Mouse (Mus musculus) hindbrain, embryonic 14.5 days (tissue): ENCODE measurements around the gene Miga1. TPM values are rescaled to one million over a fixed set of nuclear protein-coding genes. Genes with fewer than 3 reads are reported as not detected.

Source experiments
- ATAC-seq: fragments of 200-750 bp; cut with Nextera tagmentation; 2 replicates; pipeline ENCODE4 v1.8.0; 2017; ENCODE audit warnings: moderate number of reproducible peaks, mild to moderate bottlenecking, moderate TSS enrichment, moderate library complexity; ENCODE audit not compliant: low FRiP score
- DNase-seq: peaks from one replicate; pipeline ENCODE4 v3.0.0-alpha.2; 2015; ENCODE audit warnings: low spot score
- H3K27ac ChIP-seq: fragments of 300-500 bp; sonication (generic); 2 replicates; pipeline ENCODE4 v1.5.1; 2014; ENCODE audit warnings: mild to moderate bottlenecking, moderate library complexity
- H3K27me3 ChIP-seq: fragments of 300-500 bp; sonication (generic); 2 replicates; pipeline ENCODE4 v1.6.1; 2014; ENCODE audit warnings: mild to moderate bottlenecking, low read length, mixed read lengths; ENCODE audit not compliant: control insufficient read depth, insufficient read depth
- H3K36me3 ChIP-seq: fragments of 300-500 bp; sonication (generic); replicated peaks from 2 replicates; pipeline ENCODE4 v1.6.1; 2014; ENCODE audit not compliant: control insufficient read depth, insufficient read depth
- H3K4me1 ChIP-seq: fragments of 300-500 bp; sonication (generic); replicated peaks from 2 replicates; pipeline ENCODE4 v1.6.1; 2014; ENCODE audit warnings: antibody characterized with exemption, low read length, mixed read lengths; ENCODE audit not compliant: control insufficient read depth, insufficient read depth
- H3K4me2 ChIP-seq: fragments of 300-500 bp; sonication (generic); replicated peaks from 2 replicates; pipeline ENCODE4 v1.6.1; 2014; ENCODE audit warnings: mild to moderate bottlenecking, moderate library complexity
- H3K4me3 ChIP-seq: fragments of 300-500 bp; sonication (generic); replicated peaks from 2 replicates; pipeline ENCODE4 v1.5.1; 2014; ENCODE audit warnings: mild to moderate bottlenecking, low read length
- H3K9ac ChIP-seq: fragments of 300-500 bp; sonication (generic); 2 replicates; pipeline ENCODE4 v1.6.1; 2014
- H3K9me3 ChIP-seq: fragments of 300-500 bp; sonication (generic); 2 replicates; pipeline ENCODE4 v1.6.1; 2016; ENCODE audit warnings: low read length; ENCODE audit not compliant: control insufficient read depth
- WGBS: fragments of 180-500 bp; shearing (Covaris S2); extraction: QIAGEN DNeasy Blood & Tissue Kit; methylation state at CpG from one replicate; pipeline ENCODE4 v1.1.7; 2014; 5-methylcytosine and 5-hydroxymethylcytosine counted together
- polyA plus RNA-seq: library from polyadenylated mRNA; unstranded; fragments of >200 nt; fragmentation: Nextera tagmentation; extraction: Ambion mirVana; gene quantifications from 2 replicates; pipeline ENCODE4 v1.2.1, GENCODE M21; 2014

The Miga1 gene
- polyA plus RNA-seq, 1 experiment from 2014 or later = 18.9 TPM

DNA sequence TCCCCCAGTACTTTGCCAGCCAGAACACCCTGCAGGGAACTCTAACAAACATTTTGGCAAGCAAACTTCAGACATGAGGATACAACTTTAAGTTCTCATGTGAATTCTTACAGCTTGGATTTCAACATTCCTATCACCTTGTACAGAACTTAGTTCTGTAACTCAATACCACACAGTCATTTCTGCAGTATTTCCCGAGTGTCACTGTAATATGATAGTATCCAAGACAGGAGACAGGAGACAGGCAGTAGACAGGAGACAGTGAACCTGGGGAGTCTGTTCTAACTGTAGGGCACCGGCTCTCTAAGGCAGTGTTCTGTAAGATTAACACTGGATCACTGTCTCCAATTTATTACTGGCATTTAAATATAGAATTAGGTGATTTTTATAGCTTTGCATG is 61.8 kb downstream of the Miga1 start:
- H3K27ac ChIP-seq = no peak overlapping the region
- no peaks in the 10 kb centered on the region for H3K27me3 ChIP-seq
- no peak overlapping the region for H3K4me2 ChIP-seq
- no peak overlapping the region for H3K9ac ChIP-seq
- WGBS = 80% methylated on average over 2 of the region's 2 CpGs
- DNase-seq (no peak), ATAC-seq (no peak)
- H3K4me3 ChIP-seq = no peak overlapping the region
- H3K36me3 ChIP-seq = peaks cover 64% of the 10 kb centered on the region
- H3K4me1 ChIP-seq = no peaks in the 10 kb centered on the region
- no peaks in the 10 kb centered on the region for H3K9me3 ChIP-seq

- H3K9me3 ChIP-seq = no peaks in the 10 kb centered on the region
- H3K27ac ChIP-seq = no peak overlapping the region
- DNase-seq (no peak), ATAC-seq (no peak)
- H3K4me1 ChIP-seq = no peaks in the 10 kb centered on the region
- 94% methylated on average over 2 of the region's 2 CpGs for WGBS
- H3K4me3 ChIP-seq = no peak overlapping the region
- H3K9ac ChIP-seq = no peak overlapping the region
- H3K27me3 ChIP-seq = no peaks in the 10 kb centered on the region
- peaks cover 64% of the 10 kb centered on the region for H3K36me3 ChIP-seq
- no peak overlapping the region for H3K4me2 ChIP-seq
Observed at GRCm38 (mm10) chr3:152277912-152278311, 62.3 kb downstream of the Miga1 start.

DNA sequence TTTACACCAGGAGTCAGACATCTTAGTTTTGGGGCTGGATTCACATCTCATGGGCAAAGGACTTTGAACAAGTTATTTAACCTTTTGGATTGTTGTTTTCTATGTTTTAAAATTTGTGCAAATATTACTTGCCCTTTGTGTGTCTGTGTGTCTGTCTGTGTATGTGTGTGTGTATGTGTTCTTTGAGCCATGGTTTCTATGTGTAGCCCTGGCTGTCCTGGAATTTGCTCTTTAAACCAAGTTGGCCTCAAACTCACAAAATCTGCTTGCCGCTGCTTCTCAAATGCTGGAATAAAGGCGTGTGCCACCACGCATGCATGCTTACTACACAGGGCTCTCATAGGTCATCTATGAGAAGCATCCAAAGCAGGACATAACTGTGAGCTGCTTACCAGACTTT is 63.3 kb downstream of the Miga1 start:
- DNase-seq (no peak), ATAC-seq (no peak)
- H3K36me3 ChIP-seq = peaks cover 63% of the 10 kb centered on the region
- H3K9me3 ChIP-seq = no peaks in the 10 kb centered on the region
- no peak overlapping the region for H3K4me3 ChIP-seq
- no peak overlapping the region for H3K9ac ChIP-seq
- no peak overlapping the region for H3K27ac ChIP-seq
- no peaks in the 10 kb centered on the region for H3K4me1 ChIP-seq
- no peak overlapping the region for H3K4me2 ChIP-seq
- 99% methylated on average over 3 of the region's 3 CpGs for WGBS
- no peaks in the 10 kb centered on the region for H3K27me3 ChIP-seq

- no peak for ATAC-seq
- no peaks in the 10 kb centered on the region for H3K9me3 ChIP-seq
- H3K27me3 ChIP-seq = no peaks in the 10 kb centered on the region
- H3K4me1 ChIP-seq = no peaks in the 10 kb centered on the region
- no peak for DNase-seq
- H3K4me2 ChIP-seq = no peak overlapping the region
- 70% methylated on average over 8 of the region's 8 CpGs for WGBS
- H3K4me3 ChIP-seq = no peak overlapping the region
- H3K36me3 ChIP-seq = peaks cover 46% of the 10 kb centered on the region
- no peak overlapping the region for H3K9ac ChIP-seq
- H3K27ac ChIP-seq = no peak overlapping the region
Observed at GRCm38 (mm10) chr3:152275008-152275407, 65.2 kb downstream of the Miga1 start.

- no peak overlapping the region for H3K27ac ChIP-seq
- H3K4me3 ChIP-seq = no peak overlapping the region
- no peaks in the 10 kb centered on the region for H3K9me3 ChIP-seq
- H3K9ac ChIP-seq = no peak overlapping the region
- H3K36me3 ChIP-seq = peaks cover 38% of the 10 kb centered on the region
- H3K4me1 ChIP-seq = no peaks in the 10 kb centered on the region
- DNase-seq = no peak
- no peaks in the 10 kb centered on the region for H3K27me3 ChIP-seq
- no peak for ATAC-seq
- 67% methylated on average over 20 of the region's 20 CpGs for WGBS
- no peak overlapping the region for H3K4me2 ChIP-seq
Observed at GRCm38 (mm10) chr3:152272974-152273685, 67.1 kb downstream of the Miga1 start.

DNA sequence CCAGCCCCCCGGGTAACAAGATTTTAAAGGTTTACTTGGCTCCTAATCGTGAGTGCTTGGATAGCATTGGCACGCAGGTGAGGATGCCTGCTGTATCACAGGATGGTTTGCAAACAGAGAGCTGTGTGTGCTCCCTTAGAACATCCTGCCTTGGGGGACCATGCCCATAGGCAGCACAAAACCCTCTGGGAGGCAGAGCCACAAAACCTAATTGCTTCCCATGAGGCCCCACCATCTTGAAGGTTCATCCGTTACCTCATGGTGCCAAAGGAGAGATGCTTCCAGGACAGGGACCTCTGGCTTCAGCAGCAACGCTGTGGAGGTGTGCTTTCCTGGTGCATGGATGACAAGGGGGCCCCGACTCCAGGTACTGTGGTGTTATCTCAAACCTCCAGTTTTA is 68.3 kb downstream of the Miga1 start:
- 91% methylated on average over 6 of the region's 6 CpGs for WGBS
- no peak overlapping the region for H3K4me2 ChIP-seq
- no peak for ATAC-seq

DNA sequence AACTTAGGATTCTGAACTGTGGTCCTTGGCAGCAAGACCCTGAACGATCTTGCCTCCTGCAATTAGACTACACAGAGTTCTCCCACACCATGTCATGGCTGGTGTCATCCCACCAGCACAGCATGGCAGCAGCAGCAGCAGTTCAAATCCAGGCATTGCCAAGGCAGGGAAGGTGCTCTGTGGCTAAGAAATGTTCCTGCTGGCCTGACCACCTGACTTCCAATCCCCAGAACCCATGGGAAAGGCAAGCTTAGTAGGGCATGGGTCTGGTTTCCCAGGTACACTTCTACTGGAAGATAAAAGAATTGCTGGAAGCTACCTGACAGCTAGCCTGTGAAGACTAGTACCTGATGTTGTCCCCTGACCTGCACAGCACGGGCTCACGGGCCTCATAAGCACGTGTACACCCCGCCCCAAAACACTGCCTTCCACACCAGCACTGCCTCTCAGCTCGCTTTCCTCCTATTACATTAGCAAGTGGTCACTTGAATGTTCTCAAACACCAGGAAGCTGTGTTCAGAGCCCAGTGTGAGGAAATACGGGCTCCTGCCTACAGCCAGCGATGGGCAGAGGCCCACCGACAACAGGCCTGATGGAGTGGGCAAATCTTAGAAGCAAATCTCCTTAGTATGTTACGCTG is 69.0 kb downstream of the Miga1 start:
- H3K4me3 ChIP-seq = no peak overlapping the region
- H3K27ac ChIP-seq = no peak overlapping the region
- peaks cover 6% of the 10 kb centered on the region; the same call in 1 of the 2 replicates for H3K27me3 ChIP-seq
- no peak overlapping the region for H3K9ac ChIP-seq
- H3K9me3 ChIP-seq = no peaks in the 10 kb centered on the region
- ATAC-seq (no peak), DNase-seq (no peak)
- peaks cover 26% of the 10 kb centered on the region for H3K36me3 ChIP-seq
- H3K4me1 ChIP-seq = no peaks in the 10 kb centered on the region
- no peak overlapping the region for H3K4me2 ChIP-seq
- 92% methylated on average over 10 of the region's 10 CpGs for WGBS

More for the DNA sequence above, 68.3 kb downstream of the Miga1 start:
- Histone ChIP-seq H3K27me3 (no peaks in the 10 kb centered on the region), H3K9ac (no peak overlapping the region), H3K27ac (no peak overlapping the region), H3K9me3 (no peaks in the 10 kb centered on the region), H3K36me3 (peaks cover 33% of the 10 kb centered on the region), H3K4me3 (no peak overlapping the region), H3K4me1 (no peaks in the 10 kb centered on the region)
- DNase-seq = no peak

- H3K36me3 ChIP-seq = peaks cover 11% of the 10 kb centered on the region; the same call in 1 of the 2 replicates
- no peak overlapping the region for H3K27ac ChIP-seq
- no peak overlapping the region for H3K4me2 ChIP-seq
- no peak for ATAC-seq
- no peak overlapping the region for H3K4me3 ChIP-seq
- H3K9me3 ChIP-seq = no peaks in the 10 kb centered on the region
- DNase-seq = no peak
- 89% methylated on average over 14 of the region's 14 CpGs for WGBS
- H3K27me3 ChIP-seq = peaks cover 29% of the 10 kb centered on the region
- no peak overlapping the region for H3K9ac ChIP-seq
- H3K4me1 ChIP-seq = peaks cover 7% of the 10 kb centered on the region; the same call in 1 of the 2 replicates
Observed at GRCm38 (mm10) chr3:152268099-152268498, 72.1 kb downstream of the Miga1 start.

DNA sequence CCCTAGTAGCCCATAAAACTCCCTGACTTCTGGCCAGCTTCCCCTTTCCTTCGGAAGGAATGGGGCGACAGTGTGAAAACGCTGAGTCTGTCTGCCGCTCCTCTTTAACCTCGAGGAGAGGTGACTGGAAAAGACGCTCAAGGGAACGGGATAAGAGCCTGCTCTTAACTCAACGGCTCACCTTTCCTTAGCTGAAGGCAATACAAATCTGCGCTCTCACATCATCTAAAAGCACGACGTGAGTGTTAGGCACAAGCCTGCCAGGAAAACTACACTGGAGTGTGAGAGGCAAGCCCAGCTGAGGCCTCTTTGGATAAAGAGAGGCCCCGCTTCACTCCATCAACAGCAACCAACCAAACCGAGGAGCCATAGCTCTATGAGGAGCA is 74.2 kb downstream of the Miga1 start, which contains the start of gene Nexn:
TSS of gene Nexn (minus strand) at position 315 of the 386 bp plus-strand sequence.
- peaks cover 29% of the 10 kb centered on the region for H3K27me3 ChIP-seq
- H3K4me2 ChIP-seq = peak within 1 kb of the TSS; percentile 100
- no peak within 1 kb of the TSS for H3K27ac ChIP-seq
- no peaks in the 10 kb centered on the region for H3K36me3 ChIP-seq
- no peaks in the 10 kb centered on the region for H3K9me3 ChIP-seq
- no peak; the same call in 1 of the 2 replicates for ATAC-seq
- peak within 1 kb of the TSS; percentile 51 for H3K4me3 ChIP-seq
- peak within 1 kb of the TSS; percentile 67 for H3K9ac ChIP-seq
- DNase-seq = no peak
- peaks cover 7% of the 10 kb centered on the region; the same call in 1 of the 2 replicates for H3K4me1 ChIP-seq
- 3% methylated on average over 13 of the region's 13 CpGs for WGBS
